Mouse (Mus musculus) kidney, adult 2 months (tissue): ENCODE data around the gene Slc27a2. TPM values are rescaled to one million over a fixed set of nuclear protein-coding genes. Genes with fewer than 3 reads are reported as not detected.

ENCODE experiments used
- DNase-seq: peaks from one replicate; pipeline ENCODE4 v3.0.0; 2021
- H3K27ac ChIP-seq: fragments of 200-500 bp; 2 replicates; pipeline ENCODE4 v1.5.1; 2012; ENCODE audit warnings: low read depth, low read length, control low read depth, inconsistent platforms; ENCODE audit not compliant: insufficient read depth
- H3K27me3 ChIP-seq: fragments of 200-500 bp; replicated peaks from 2 replicates; pipeline ENCODE4 v1.6.1; 2012; ENCODE audit warnings: mild to moderate bottlenecking, moderate library complexity, low read length, inconsistent platforms; ENCODE audit not compliant: control insufficient read depth, insufficient read depth
- H3K36me3 ChIP-seq: fragments of 200-500 bp; 2 replicates; pipeline ENCODE4 v1.6.1; 2012; ENCODE audit warnings: mild to moderate bottlenecking, moderate library complexity, low read length, inconsistent platforms; ENCODE audit not compliant: control insufficient read depth, insufficient read depth
- H3K4me1 ChIP-seq: fragments of 200-500 bp; 2 replicates; pipeline ENCODE4 v1.6.1; 2011; ENCODE audit warnings: low read length; ENCODE audit not compliant: control insufficient read depth, insufficient read depth
- H3K4me3 ChIP-seq: fragments of 200-500 bp; 2 replicates; pipeline ENCODE4 v1.5.1; 2011; ENCODE audit warnings: mild to moderate bottlenecking, low read depth, low read length, control low read depth; ENCODE audit not compliant: insufficient read depth
- CTCF ChIP-seq: fragments of 200-500 bp; conservative IDR thresholded peaks from 2 replicates; pipeline ENCODE4 v1.5.1; 2011; ENCODE audit warnings: low read depth, mild to moderate bottlenecking, control low read depth, low read length, moderate library complexity, mixed read lengths; ENCODE audit not compliant: insufficient read depth, insufficient read length
- POLR2A ChIP-seq: fragments of 200-500 bp; IDR thresholded peaks from one replicate; pipeline ENCODE4 v1.6.1; 2011; ENCODE audit warnings: low read depth, low read length, control low read depth
- WGBS: fragments of 180-500 bp; shearing (Covaris S2); methylation state at CpG from one replicate; pipeline ENCODE4 v1.1.7; 2018; 5-methylcytosine and 5-hydroxymethylcytosine counted together
- polyA plus RNA-seq: library from polyadenylated mRNA; depleted of rRNA; stranded (reverse); fragments of >200 nt; gene quantifications from 2 replicates; pipeline ENCODE4 v1.2.3, GENCODE M21; 2012; rRNA removed

Gene Slc27a2
- polyA plus RNA-seq, 1 experiment = 1,333 TPM

GRCm38 (mm10) chr2:126622455-126622854, 70.2 kb downstream of the Slc27a2 start:
- no peak for TF ChIP-seq POLR2A
- no peak for TF ChIP-seq CTCF
- H3K27ac ChIP-seq = no peak overlapping the region
- no peaks in the 10 kb centered on the region for H3K27me3 ChIP-seq
- H3K4me1 ChIP-seq = no peaks in the 10 kb centered on the region
- WGBS = 35% methylated on average over 2 of the region's 2 CpGs
- DNase-seq = peak; percentile 76
- H3K36me3 ChIP-seq = no peaks in the 10 kb centered on the region
- H3K4me3 ChIP-seq = no peak overlapping the region

- no peak overlapping the region for H3K4me3 ChIP-seq
- H3K36me3 ChIP-seq = no peaks in the 10 kb centered on the region
- no peaks in the 10 kb centered on the region for H3K4me1 ChIP-seq
- no peaks in the 10 kb centered on the region for H3K27me3 ChIP-seq
- DNase-seq = no peak
- H3K27ac ChIP-seq = no peak overlapping the region
- TF ChIP-seq CTCF = no peak
- no peak for TF ChIP-seq POLR2A
These were observed 70.9 kb downstream of the Slc27a2 start for GRCm38 (mm10) chr2:126623138-126623537.

- no peak for DNase-seq
- no peaks in the 10 kb centered on the region; the same call in 1 of the 2 replicates for H3K4me1 ChIP-seq
- H3K36me3 ChIP-seq = no peaks in the 10 kb centered on the region; the same call in 1 of the 2 replicates
- no peaks in the 10 kb centered on the region for H3K27me3 ChIP-seq
- no peak overlapping the region for H3K4me3 ChIP-seq
- WGBS = 92% methylated on average over 9 of the region's 9 CpGs
- no peak overlapping the region for H3K27ac ChIP-seq
- no peak for TF ChIP-seq CTCF
These were observed 76.3 kb downstream of the Slc27a2 start for GRCm38 (mm10) chr2:126628455-126628995.

GRCm38 (mm10) chr2:126633165-126633564, 81.0 kb downstream of the Slc27a2 start:
- no peaks in the 10 kb centered on the region for H3K27me3 ChIP-seq
- WGBS = 62% methylated on average over 2 of the region's 2 CpGs
- no peak overlapping the region for H3K27ac ChIP-seq
- DNase-seq = peak; percentile 71
- H3K4me1 ChIP-seq = peaks cover 5% of the 10 kb centered on the region; the same call in 1 of the 2 replicates
- TF ChIP-seq CTCF = peak; percentile 49; the same call in 1 of the 2 replicates
- TF ChIP-seq POLR2A = no peak
- H3K36me3 ChIP-seq = no peaks in the 10 kb centered on the region; the same call in 1 of the 2 replicates
- no peak overlapping the region for H3K4me3 ChIP-seq

GRCm38 (mm10) chr2:126635939-126636823, 84.0 kb downstream of the Slc27a2 start:
- 36% methylated on average over 12 of the region's 12 CpGs for WGBS
- Histone ChIP-seq H3K4me3 (no peak overlapping the region), H3K27me3 (no peaks in the 10 kb centered on the region), H3K36me3 (no peaks in the 10 kb centered on the region), H3K4me1 (peaks cover 5% of the 10 kb centered on the region; the same call in 1 of the 2 replicates), H3K27ac (no peak overlapping the region)
- DNase-seq = peak; percentile 83
- TF ChIP-seq CTCF (no peak), POLR2A (no peak)

Other genes with a start within 250 kb of the Slc27a2 start
- gene Atp8b4, start 51.7 kb upstream of the Slc27a2 start, polyA plus RNA-seq = 0.81 and 0.97 TPM in 2 replicates
- gene Hdc, start 66.9 kb downstream of the Slc27a2 start, polyA plus RNA-seq = 8.1 and 11.7 TPM in 2 replicates
- gene Gabpb1, start 123.9 kb downstream of the Slc27a2 start, polyA plus RNA-seq = 11.1 and 11.2 TPM in 2 replicates
- gene Usp8, start 154.9 kb downstream of the Slc27a2 start, polyA plus RNA-seq = 30.2 and 31.2 TPM in 2 replicates
- gene Usp50, start 231.1 kb downstream of the Slc27a2 start, polyA plus RNA-seq = 1.3 and 1.5 TPM in 2 replicates